Mouse (Mus musculus) myocyte (in vitro differentiated cells): ENCODE measurements around the gene Trf. TPM values are rescaled to one million over a fixed set of nuclear protein-coding genes. Genes with fewer than 3 reads are reported as not detected.

Experiments
- H3K27me3 ChIP-seq: one replicate; pipeline ENCODE4 v1.6.1; 2011; ENCODE audit not compliant: control insufficient read depth, insufficient read depth, insufficient read length
- H3K36me3 ChIP-seq: one replicate; pipeline ENCODE4 v1.6.1; 2011; ENCODE audit not compliant: control insufficient read depth, insufficient read depth
- H3K4me2 ChIP-seq: one replicate; pipeline ENCODE4 v1.6.1; 2011; ENCODE audit warnings: low read depth, control low read depth
- H3K4me3 ChIP-seq: one replicate; pipeline ENCODE4 v1.5.1; 2011; ENCODE audit warnings: mild to moderate bottlenecking, control low read depth, moderate library complexity
- H3K79me2 ChIP-seq: one replicate; pipeline ENCODE4 v1.6.1; 2011; ENCODE audit not compliant: control insufficient read depth, insufficient read depth
- H3ac ChIP-seq: one replicate; pipeline ENCODE4 v1.6.1; 2011; ENCODE audit not compliant: control insufficient read depth, insufficient read length
- CEBPB ChIP-seq: IDR thresholded peaks from 2 replicates; pipeline ENCODE4 v1.6.1; 2011; ENCODE audit warnings: mild to moderate bottlenecking, moderate library complexity; ENCODE audit not compliant: poor library complexity, insufficient read depth, severe bottlenecking
- E2F4 ChIP-seq: IDR thresholded peaks from one replicate; pipeline ENCODE4 v1.6.1; 2011; ENCODE audit warnings: mild to moderate bottlenecking, control low read depth, moderate library complexity; ENCODE audit not compliant: insufficient read depth
- MAX ChIP-seq: IDR thresholded peaks from one replicate; pipeline ENCODE4 v1.6.1; 2011; ENCODE audit warnings: low read depth, mild to moderate bottlenecking, control low read depth
- MYOD1 ChIP-seq, 3 experiments: IDR thresholded peaks; one replicate each; pipeline ENCODE4 v1.6.1; 2011; ENCODE audit warnings: control low read depth in 2 of 3, low read depth in 2 of 3, mild to moderate bottlenecking in 2 of 3, moderate library complexity in 1 of 3; ENCODE audit not compliant: insufficient read length in 2 of 3, control insufficient read depth in 1 of 3
- MYOG ChIP-seq, 3 experiments: IDR thresholded peaks; one replicate each; pipeline ENCODE4 v1.6.1; 2011; ENCODE audit warnings: control low read depth in 2 of 3, low read depth in 2 of 3, mild to moderate bottlenecking in 2 of 3; ENCODE audit not compliant: insufficient read length in 2 of 3, control insufficient read depth in 1 of 3, insufficient read depth in 1 of 3
- POLR2A ChIP-seq: IDR thresholded peaks from one replicate; pipeline ENCODE4 v1.6.1; 2011; ENCODE audit warnings: low read depth, mild to moderate bottlenecking, control low read depth, moderate library complexity; ENCODE audit not compliant: insufficient read length
- POLR2AphosphoS2 ChIP-seq: IDR thresholded peaks from one replicate; pipeline ENCODE4 v1.6.1; 2011; ENCODE audit warnings: low read depth, control low read depth; ENCODE audit not compliant: insufficient read length
- REST ChIP-seq: IDR thresholded peaks from one replicate; pipeline ENCODE4 v1.6.1; 2011; ENCODE audit warnings: mild to moderate bottlenecking, control low read depth, moderate library complexity; ENCODE audit not compliant: insufficient read depth, insufficient read length
- SRF ChIP-seq: IDR thresholded peaks from one replicate; pipeline ENCODE4 v1.6.1; 2011; ENCODE audit warnings: low read depth; ENCODE audit not compliant: control insufficient read depth, insufficient read length
- TCF12 ChIP-seq: IDR thresholded peaks from one replicate; pipeline ENCODE4 v1.6.1; 2011; ENCODE audit warnings: mild to moderate bottlenecking, control low read depth; ENCODE audit not compliant: poor library complexity, insufficient read depth, severe bottlenecking
- TCF3 ChIP-seq: IDR thresholded peaks from one replicate; pipeline ENCODE4 v1.6.1; 2011; ENCODE audit warnings: low read depth, control low read depth; ENCODE audit not compliant: insufficient read length
- USF1 ChIP-seq: IDR thresholded peaks from one replicate; pipeline ENCODE4 v1.6.1; 2011; ENCODE audit warnings: low read depth, mild to moderate bottlenecking, control low read depth, moderate library complexity
- polyA plus RNA-seq: library from polyadenylated mRNA; unstranded; fragments of >200 nt; fragmentation: generic; extraction: Trizol; gene quantifications from one replicate; pipeline ENCODE4 v1.2.1, GENCODE M21; 2012; ENCODE audit warnings: missing spikeins

Gene Trf
- polyA plus RNA-seq, 1 experiment: not detected

DNA sequence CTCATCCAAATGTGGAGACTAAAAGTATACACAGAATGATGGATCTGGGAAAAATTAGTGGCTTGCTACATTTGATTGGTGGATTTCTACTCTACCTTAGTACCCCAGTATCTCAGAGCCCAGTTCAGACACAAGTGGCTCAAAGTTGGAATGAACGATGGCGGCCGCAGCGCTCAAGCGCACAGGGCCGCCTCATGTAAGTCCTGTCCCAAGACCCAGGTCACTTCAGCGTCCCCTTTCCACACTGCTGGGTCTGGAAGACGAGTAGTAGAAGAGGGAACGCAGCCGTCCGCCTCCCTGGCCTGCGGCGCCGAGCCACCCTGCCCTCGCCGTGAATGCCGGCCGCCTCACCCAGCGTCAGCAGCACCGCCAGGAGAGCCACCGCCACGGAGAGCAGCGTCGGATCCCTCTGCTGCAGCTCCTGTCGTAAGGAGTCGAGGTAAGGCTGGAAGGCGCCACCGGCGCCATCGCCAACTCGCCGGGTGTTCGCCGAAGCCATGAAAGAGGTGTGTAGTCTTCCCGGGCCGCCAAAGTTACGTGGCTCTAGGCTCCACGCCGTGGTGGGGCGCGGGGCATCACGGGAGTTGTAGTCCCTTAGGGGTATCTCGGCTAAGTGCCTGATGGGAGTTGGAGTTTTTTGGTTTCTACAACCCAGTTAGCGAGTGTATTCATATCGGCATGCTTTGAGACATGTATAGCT is 28.5 kb downstream of the Trf start, which contains the start of gene Srprb:
Gene Srprb (minus strand): TSS at position 577 of the 700 bp plus-strand sequence.
- H3K4me3 ChIP-seq: peak within 1 kb of the TSS; percentile 32
- peaks cover 5% of the 10 kb centered on the region for H3K79me2 ChIP-seq
- peak; percentile 78 for TF ChIP-seq POLR2AphosphoS2
- no peak for TF ChIP-seq TCF12
- peak; percentile 75 for TF ChIP-seq POLR2A
- no peak for TF ChIP-seq MAX
- TF ChIP-seq E2F4: peak; percentile 35
- no peak for TF ChIP-seq SRF
- TF ChIP-seq MYOG (IDR thresholded peaks at IDR 0.05; ENCODE audit: control insufficient read depth in 1 of 3, insufficient read depth in 1 of 3, insufficient read length in 2 of 3, low read depth in 2 of 3): peak in 1 of 3 experiments; percentile 22
- TF ChIP-seq CEBPB: no peak
- TF ChIP-seq TCF3: no peak
- TF ChIP-seq REST: no peak
- TF ChIP-seq MYOD1 (IDR thresholded peaks at IDR 0.05; ENCODE audit: control insufficient read depth in 1 of 3, insufficient read length in 2 of 3, low read depth in 2 of 3): no peak
- TF ChIP-seq USF1: no peak
- H3K4me2 ChIP-seq: peak within 1 kb of the TSS; percentile 86
- peaks cover 16% of the 10 kb centered on the region for H3K36me3 ChIP-seq
- no peaks in the 10 kb centered on the region for H3K27me3 ChIP-seq
- H3ac ChIP-seq: peak within 1 kb of the TSS; percentile 74

DNA sequence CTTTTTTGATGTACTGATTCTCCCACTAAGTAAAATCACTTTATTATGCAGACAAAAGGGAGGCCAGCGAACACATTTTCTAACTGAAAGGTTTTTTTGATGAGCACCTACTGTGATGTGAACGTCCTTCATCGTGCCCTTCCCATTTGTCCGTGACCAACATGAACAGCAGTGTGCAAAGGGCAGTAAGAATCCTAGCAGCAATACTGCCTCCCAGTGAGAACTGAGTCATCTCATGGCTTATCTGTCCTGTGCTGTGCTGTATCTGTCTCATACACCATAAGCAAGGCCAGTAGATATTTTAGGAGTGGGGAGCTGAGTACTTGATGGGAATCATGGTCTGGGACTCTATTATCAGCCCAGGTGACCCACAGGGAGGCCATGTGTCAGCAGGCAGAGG is 41.8 kb downstream of the Trf start:
- no peak overlapping the region for H3K4me3 ChIP-seq
- no peak overlapping the region for H3K4me2 ChIP-seq
- no peaks in the 10 kb centered on the region for H3K27me3 ChIP-seq
- no peak overlapping the region for H3ac ChIP-seq
- peaks cover 23% of the 10 kb centered on the region for H3K36me3 ChIP-seq
- no peaks in the 10 kb centered on the region for H3K79me2 ChIP-seq
- TF ChIP-seq CEBPB: no peak
- TF ChIP-seq MYOD1 (IDR thresholded peaks at IDR 0.05; ENCODE audit: control insufficient read depth in 1 of 3, insufficient read length in 2 of 3, low read depth in 2 of 3): no peak
- TF ChIP-seq POLR2AphosphoS2: no peak
- TF ChIP-seq USF1: no peak
- TF ChIP-seq TCF3: no peak
- TF ChIP-seq E2F4: no peak
- no peak for TF ChIP-seq POLR2A
- no peak for TF ChIP-seq MAX
- no peak for TF ChIP-seq TCF12
- TF ChIP-seq REST: no peak
- TF ChIP-seq SRF: no peak
- TF ChIP-seq MYOG (IDR thresholded peaks at IDR 0.05; ENCODE audit: control insufficient read depth in 1 of 3, insufficient read depth in 1 of 3, insufficient read length in 2 of 3, low read depth in 2 of 3): no peak

DNA sequence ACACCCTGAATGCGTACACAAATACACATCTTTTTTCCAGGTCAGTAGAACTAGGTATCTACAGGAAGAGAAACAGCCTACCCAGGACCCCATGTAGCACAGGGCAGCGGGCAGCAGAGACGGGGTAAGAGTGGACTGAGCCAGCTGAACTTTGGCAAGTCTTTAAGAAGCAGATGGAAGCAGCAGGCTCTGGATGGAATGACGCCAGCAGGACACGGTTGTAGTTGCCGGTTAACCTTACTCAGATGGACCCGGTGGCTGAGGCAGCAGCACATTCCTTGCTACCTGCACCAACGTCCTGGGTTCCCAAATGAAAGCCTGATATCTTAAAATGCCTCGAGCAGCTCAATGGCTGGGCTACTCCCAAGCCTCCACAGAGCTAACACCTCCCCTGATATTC is 43.5 kb downstream of the Trf start:
- H3K79me2 ChIP-seq: no peaks in the 10 kb centered on the region
- peaks cover 20% of the 10 kb centered on the region for H3K36me3 ChIP-seq
- TF ChIP-seq POLR2AphosphoS2: peak; percentile 62
- TF ChIP-seq TCF3: no peak
- H3K27me3 ChIP-seq: no peaks in the 10 kb centered on the region
- no peak overlapping the region for H3K4me3 ChIP-seq
- no peak overlapping the region for H3ac ChIP-seq
- no peak overlapping the region for H3K4me2 ChIP-seq

DNA sequence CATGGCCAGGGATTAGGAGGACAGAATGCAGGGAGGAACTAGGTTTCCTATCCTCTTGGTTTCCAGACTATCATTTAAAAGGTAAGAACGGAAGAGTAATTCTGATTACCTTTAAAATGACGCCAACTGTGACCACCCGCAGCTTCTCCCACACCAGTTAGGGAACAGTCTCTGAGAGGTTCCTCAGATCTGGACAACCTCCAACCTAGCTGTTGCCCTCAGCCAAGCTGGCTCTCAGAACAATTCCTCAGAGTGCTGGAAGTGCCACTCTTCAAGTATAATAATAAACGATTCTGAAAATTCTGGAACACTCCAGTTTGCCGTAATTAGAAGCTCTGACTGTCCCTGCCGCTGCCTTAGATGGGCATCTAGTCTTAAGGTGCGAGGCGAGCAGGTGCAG is 44.3 kb downstream of the Trf start:
- peaks cover 17% of the 10 kb centered on the region for H3K36me3 ChIP-seq
- no peak overlapping the region for H3ac ChIP-seq
- H3K4me3 ChIP-seq: no peak overlapping the region
- no peaks in the 10 kb centered on the region for H3K79me2 ChIP-seq
- no peak overlapping the region for H3K4me2 ChIP-seq
- no peak for TF ChIP-seq POLR2AphosphoS2
- TF ChIP-seq TCF3: no peak
- no peak for TF ChIP-seq E2F4
- no peak for TF ChIP-seq TCF12
- H3K27me3 ChIP-seq: no peaks in the 10 kb centered on the region

DNA sequence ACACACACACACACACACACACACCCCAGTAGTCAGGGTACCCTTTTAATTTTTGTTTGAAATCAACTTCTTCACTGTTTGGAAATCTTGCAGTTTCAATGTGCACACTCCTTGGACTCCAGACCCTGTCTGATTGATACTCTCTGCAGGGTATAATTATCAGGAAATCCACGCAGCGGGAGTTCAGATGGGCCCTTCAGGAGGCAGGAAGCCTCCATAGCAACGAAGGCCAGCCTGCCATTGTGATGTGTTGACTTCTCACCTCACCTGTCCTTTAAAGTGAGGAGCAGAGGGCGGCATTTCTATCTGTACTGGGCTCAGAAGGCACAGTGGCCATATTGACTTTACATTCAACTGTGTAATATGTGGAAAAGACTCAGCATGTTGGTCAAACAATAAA is 45.4 kb downstream of the Trf start:
- H3K4me3 ChIP-seq: no peak overlapping the region
- H3ac ChIP-seq: no peak overlapping the region
- no peak overlapping the region for H3K4me2 ChIP-seq
- no peaks in the 10 kb centered on the region for H3K79me2 ChIP-seq
- TF ChIP-seq MAX (no peak), POLR2A (no peak), CEBPB (no peak), MYOD1 (IDR thresholded peaks at IDR 0.05; ENCODE audit: control insufficient read depth in 1 of 3, insufficient read length in 2 of 3, low read depth in 2 of 3) (no peak), MYOG (IDR thresholded peaks at IDR 0.05; ENCODE audit: control insufficient read depth in 1 of 3, insufficient read depth in 1 of 3, insufficient read length in 2 of 3, low read depth in 2 of 3) (no peak), POLR2AphosphoS2 (no peak), TCF12 (no peak), USF1 (no peak), E2F4 (no peak)
- peaks cover 8% of the 10 kb centered on the region for H3K36me3 ChIP-seq
- no peaks in the 10 kb centered on the region for H3K27me3 ChIP-seq
